Mouse (Mus musculus) megakaryocyte, embryonic 14.5 days (primary cell): Measurements from ENCODE around the gene Tmem125. TPM values are rescaled to one million over a fixed set of nuclear protein-coding genes. Genes with fewer than 3 reads are reported as not detected.
"Not testable (repeated sequence)": the region's sequence is repeated elsewhere in the genome, so short reads cannot be mapped to it uniquely, and the experiment has no call there.

Experiments used
- H3K27me3 ChIP-seq: replicated peaks from 2 replicates; pipeline ENCODE3; 2012; ENCODE audit warnings: inconsistent platforms
- H3K36me3 ChIP-seq: replicated peaks from 2 replicates; pipeline ENCODE3; 2012; ENCODE audit warnings: low read length, inconsistent platforms, mixed read lengths
- H3K4me1 ChIP-seq: 2 replicates; pipeline ENCODE4 v1.6.1; 2012; ENCODE audit warnings: inconsistent platforms
- H3K4me3 ChIP-seq: replicated peaks from 2 replicates; pipeline ENCODE3; 2012; ENCODE audit warnings: moderate library complexity, mild to moderate bottlenecking, inconsistent platforms
- H3K9me3 ChIP-seq: 2 replicates; pipeline ENCODE4 v1.6.1; 2012; ENCODE audit warnings: inconsistent platforms
- FLI1 ChIP-seq: IDR thresholded peaks from 2 replicates; pipeline ENCODE4 v1.6.1; 2012; ENCODE audit warnings: low read length, inconsistent platforms, mixed read lengths
- GATA1 ChIP-seq: IDR thresholded peaks from 3 replicates; pipeline ENCODE4 v1.6.1; 2012; ENCODE audit warnings: mixed read lengths, low read length, inconsistent platforms, borderline replicate concordance
- polyA plus RNA-seq: library from polyadenylated mRNA; stranded (reverse); fragments of >175 nt; gene quantifications from 2 replicates; pipeline ENCODE4 v1.2.3, GENCODE M21; 2012; ENCODE audit warnings: low replicate concordance; ENCODE audit not compliant: insufficient read depth

Tmem125 gene
- polyA plus RNA-seq, 1 experiment, result 0.22 TPM

DNA sequence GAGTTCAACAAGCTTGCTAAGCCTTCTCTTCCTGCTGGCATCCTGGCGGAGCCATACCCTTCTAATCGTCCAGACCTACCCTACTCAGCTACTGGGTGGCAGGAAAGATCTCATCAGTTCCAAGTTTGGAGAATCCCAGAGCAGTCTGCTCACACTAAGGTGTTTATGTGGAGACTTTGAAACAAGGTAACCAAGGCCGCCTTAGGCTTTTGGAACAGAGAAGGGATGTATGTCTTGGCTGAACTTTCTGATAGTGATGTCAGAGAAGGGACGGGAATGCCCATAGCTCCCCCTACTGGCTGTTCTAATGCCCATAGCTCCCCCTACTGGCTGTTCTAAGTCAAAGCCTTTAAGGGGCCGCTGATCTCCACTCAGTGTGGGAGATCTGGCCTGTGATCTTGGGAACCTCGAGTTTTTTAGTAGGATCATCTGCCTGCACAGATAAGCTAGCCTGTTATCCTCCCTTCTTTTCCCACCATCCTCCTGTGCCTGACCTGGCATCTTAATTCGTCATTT is 22.4 kb upstream of the Tmem125 start:
- no peak overlapping the region for H3K4me3 ChIP-seq
- TF ChIP-seq FLI1, result no peak
- no peak for TF ChIP-seq GATA1
- H3K4me1 ChIP-seq, result peaks cover 19% of the 10 kb centered on the region
- no peaks in the 10 kb centered on the region for H3K36me3 ChIP-seq
- peaks cover 8% of the 10 kb centered on the region for H3K9me3 ChIP-seq
- H3K27me3 ChIP-seq, result peaks cover 64% of the 10 kb centered on the region

- TF ChIP-seq FLI1 (no peak), GATA1 (no peak)
- no peak overlapping the region for H3K4me3 ChIP-seq
- H3K9me3 ChIP-seq, result peaks cover 8% of the 10 kb centered on the region
- no peaks in the 10 kb centered on the region for H3K36me3 ChIP-seq
- peaks cover 62% of the 10 kb centered on the region for H3K27me3 ChIP-seq
- H3K4me1 ChIP-seq, result peaks cover 19% of the 10 kb centered on the region
These were observed 21.1 kb upstream of the Tmem125 start for GRCm38 (mm10) chr4:118564926-118565279.

GRCm38 (mm10) chr4:118564062-118564925 is 20.4 kb upstream of the Tmem125 start:
- no peak for TF ChIP-seq GATA1
- TF ChIP-seq FLI1, result no peak
- H3K4me1 ChIP-seq, result peaks cover 19% of the 10 kb centered on the region
- peaks cover 57% of the 10 kb centered on the region for H3K27me3 ChIP-seq
- H3K4me3 ChIP-seq, result peak overlapping the region; percentile 20
- no peaks in the 10 kb centered on the region for H3K36me3 ChIP-seq
- H3K9me3 ChIP-seq, result peaks cover 8% of the 10 kb centered on the region

DNA sequence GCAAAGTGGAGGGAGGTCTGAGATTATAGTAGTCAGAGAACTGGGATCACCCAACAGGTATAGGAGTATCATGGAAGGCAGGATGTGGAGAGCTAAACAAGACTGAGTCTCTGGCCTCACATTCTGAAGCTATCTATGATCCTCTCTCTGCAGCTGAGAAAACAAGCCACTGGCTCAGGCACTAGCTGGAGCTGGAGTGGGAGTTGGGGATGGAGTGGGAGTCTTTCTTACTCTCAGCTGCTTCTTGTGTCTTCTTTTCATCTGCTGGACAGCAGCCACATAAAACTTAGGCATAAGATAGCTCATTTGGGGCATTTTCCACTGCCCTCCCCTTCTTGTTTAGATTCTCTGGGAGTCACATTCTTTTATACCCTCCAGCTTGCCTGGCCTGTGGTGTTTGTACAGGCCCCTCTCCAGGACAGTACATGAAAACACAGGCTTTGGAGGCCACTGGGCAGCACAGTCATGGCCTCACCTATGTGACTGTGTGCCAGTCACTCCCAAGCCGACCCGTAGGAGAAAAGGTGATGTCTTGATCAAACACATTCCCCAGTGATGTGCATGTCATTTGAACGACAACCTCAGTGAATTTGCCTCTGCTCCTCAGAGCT is 9.3 kb upstream of the Tmem125 start:
- H3K4me3 ChIP-seq, result no peak overlapping the region
- no peaks in the 10 kb centered on the region; the same call in 1 of the 2 replicates for H3K9me3 ChIP-seq
- H3K4me1 ChIP-seq, result no peaks in the 10 kb centered on the region; the same call in 1 of the 2 replicates
- peaks cover 49% of the 10 kb centered on the region for H3K27me3 ChIP-seq
- no peak for TF ChIP-seq FLI1
- TF ChIP-seq GATA1, result no peak
- H3K36me3 ChIP-seq, result no peaks in the 10 kb centered on the region

DNA sequence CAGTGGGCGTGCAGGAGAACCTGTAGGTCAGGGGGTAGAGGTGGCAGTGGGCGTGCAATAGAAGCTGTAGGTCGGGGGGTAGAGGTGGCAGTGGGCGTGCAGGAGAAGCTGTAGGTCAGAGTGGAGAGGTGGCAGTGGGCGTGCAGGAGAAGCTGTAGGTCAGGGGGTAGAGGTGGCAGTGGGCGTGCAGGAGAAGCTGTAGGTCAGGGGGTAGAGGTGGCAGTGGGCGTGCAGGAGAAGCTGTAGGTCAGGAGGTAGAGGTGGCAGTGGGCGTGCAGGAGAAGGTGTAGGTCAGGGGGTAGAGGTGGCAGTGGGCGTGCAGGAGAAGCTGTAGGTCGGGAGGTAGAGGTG is 4.3 kb upstream of the Tmem125 start:
- Histone ChIP-seq H3K27me3 (peaks cover 52% of the 10 kb centered on the region), H3K4me1 (peaks cover 10% of the 10 kb centered on the region)
- H3K4me3 ChIP-seq, H3K36me3 ChIP-seq, H3K9me3 ChIP-seq: not testable (repeated sequence)

DNA sequence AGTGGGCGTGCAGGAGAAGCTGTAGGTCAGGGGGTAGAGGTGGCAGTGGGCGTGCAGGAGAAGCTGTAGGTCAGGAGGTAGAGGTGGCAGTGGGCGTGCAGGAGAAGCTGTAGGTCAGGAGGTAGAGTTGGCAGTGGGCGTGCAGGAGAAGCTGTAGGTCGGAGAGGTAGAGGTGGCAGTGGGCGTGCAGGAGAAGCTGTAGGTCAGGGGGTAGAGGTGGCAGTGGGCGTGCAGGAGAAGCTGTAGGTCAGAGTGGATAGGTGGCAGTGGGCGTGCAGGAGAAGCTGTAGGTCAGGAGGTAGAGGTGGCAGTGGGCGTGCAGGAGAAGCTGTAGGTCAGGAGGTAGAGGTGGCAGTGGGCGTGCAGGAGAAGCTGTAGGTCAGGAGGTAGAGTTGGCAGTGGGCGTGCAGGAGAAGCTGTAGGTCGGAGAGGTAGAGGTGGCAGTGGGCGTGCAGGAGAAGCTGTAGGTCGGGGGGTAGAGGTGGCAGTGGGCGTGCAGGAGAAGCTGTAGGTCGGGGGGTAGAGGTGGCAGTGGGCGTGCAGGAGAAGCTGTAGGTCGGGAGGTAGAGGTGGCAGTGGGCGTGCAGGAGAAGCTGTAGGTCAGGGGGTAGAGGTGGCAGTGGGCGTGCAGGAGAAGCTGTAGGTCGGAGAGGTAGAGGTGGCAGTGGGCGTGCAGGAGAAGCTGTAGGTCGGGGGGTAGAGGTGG is 3.7 kb upstream of the Tmem125 start:
- not testable (repeated sequence) for H3K9me3 ChIP-seq, H3K4me3 ChIP-seq, H3K36me3 ChIP-seq
- H3K4me1 ChIP-seq, result peaks cover 16% of the 10 kb centered on the region
- peaks cover 52% of the 10 kb centered on the region for H3K27me3 ChIP-seq

DNA sequence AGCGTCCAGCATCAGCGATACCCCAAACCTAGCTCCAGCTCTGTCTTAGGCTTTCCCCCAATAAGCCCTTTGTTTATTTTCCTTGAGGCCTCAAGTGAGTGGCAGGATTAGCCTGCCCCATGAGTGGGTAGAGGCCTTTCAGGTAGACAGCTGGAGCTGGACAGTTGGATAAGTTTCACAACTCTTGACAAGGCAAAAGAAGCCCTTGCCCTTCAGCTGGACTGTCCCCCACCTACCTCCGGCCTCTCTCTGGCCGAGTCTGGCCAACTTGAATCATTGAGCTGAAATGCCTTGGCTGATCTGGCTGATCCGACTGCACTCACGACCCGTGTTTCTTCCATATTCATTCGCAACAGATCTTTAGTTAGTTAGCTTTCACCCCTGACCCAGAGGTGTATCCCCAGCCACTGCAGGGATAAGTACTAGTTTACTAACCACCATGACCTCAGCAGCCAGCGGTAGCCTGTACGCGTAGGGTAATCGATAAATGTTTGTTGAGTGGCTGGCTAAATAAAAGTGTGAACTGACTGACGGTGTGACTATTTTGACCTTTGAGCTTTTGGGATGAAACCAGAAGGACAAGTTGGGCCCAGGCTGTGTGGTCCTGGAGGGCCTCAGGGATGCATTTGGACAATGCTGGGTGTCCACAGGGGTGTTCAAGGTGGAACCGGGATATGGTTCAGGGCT is 740 bp upstream of the Tmem125 start:
- no peak for TF ChIP-seq FLI1
- no peak for TF ChIP-seq GATA1
- H3K36me3 ChIP-seq, result no peaks in the 10 kb centered on the region
- peaks cover 55% of the 10 kb centered on the region for H3K27me3 ChIP-seq
- no peak overlapping the region for H3K4me3 ChIP-seq
- H3K4me1 ChIP-seq, result peaks cover 33% of the 10 kb centered on the region
- no peaks in the 10 kb centered on the region for H3K9me3 ChIP-seq

GRCm38 (mm10) chr4:118543158-118543530 is 700 bp downstream of the Tmem125 start:
- H3K27me3 ChIP-seq, result peaks cover 60% of the 10 kb centered on the region
- H3K4me3 ChIP-seq, result peak overlapping the region; percentile 88
- no peaks in the 10 kb centered on the region for H3K9me3 ChIP-seq

DNA sequence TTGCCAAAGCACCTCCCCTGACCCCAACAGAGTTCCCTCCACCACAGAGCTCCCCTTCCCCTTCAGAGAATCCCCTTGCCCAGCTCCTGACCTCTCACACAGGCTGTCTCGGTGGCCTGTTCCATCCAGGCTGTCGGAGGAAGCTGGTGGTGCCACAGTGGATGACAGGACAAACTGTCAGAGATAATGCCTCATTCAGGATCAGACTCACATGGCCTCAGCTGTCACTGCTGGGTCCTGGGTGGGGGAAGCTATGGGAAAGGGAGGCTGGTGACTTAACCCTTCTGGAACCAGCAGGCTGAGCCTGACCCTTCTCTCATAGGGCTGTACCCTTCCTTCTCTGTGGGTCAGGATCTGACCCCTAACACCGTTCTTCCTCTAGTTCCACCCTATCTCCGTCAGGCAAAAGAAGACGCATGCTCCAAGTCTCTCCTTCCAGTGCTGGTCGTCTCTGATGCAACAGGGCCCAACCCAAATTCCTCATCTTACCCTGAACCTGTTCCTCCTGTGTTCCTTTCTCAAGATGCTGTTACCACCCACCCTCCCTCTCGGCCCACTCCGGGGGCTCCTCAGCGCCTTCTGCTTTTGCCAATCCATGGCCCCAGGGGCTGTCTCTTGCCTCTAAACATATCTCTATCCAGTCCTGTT is 1.2 kb downstream of the Tmem125 start:
- H3K9me3 ChIP-seq, result no peaks in the 10 kb centered on the region
- H3K4me1 ChIP-seq, result peaks cover 42% of the 10 kb centered on the region
- H3K36me3 ChIP-seq, result no peaks in the 10 kb centered on the region
- peaks cover 60% of the 10 kb centered on the region for H3K27me3 ChIP-seq
- H3K4me3 ChIP-seq, result peak overlapping the region; percentile 70
- TF ChIP-seq GATA1 (no peak), FLI1 (no peak)

More at GRCm38 (mm10) chr4:118543158-118543530, 700 bp downstream of the Tmem125 start:
- Histone ChIP-seq H3K4me1 (peaks cover 38% of the 10 kb centered on the region), H3K36me3 (no peaks in the 10 kb centered on the region)
- TF ChIP-seq GATA1, result no peak
- no peak for TF ChIP-seq FLI1
